Mouse (Mus musculus) ES-E14 (cell line): ENCODE measurements around the gene Fibp.

ENCODE experiments used
- CHD2 ChIP-seq: IDR thresholded peaks from 2 replicates; pipeline ENCODE4 v1.6.1; 2014; ENCODE audit warnings: mild to moderate bottlenecking, low read depth, low read length, inconsistent platforms
- MAFK ChIP-seq: IDR thresholded peaks from 2 replicates; pipeline ENCODE4 v1.6.1; 2014; ENCODE audit warnings: mild to moderate bottlenecking, low read depth, low read length, inconsistent platforms; ENCODE audit not compliant: insufficient read depth

DNA sequence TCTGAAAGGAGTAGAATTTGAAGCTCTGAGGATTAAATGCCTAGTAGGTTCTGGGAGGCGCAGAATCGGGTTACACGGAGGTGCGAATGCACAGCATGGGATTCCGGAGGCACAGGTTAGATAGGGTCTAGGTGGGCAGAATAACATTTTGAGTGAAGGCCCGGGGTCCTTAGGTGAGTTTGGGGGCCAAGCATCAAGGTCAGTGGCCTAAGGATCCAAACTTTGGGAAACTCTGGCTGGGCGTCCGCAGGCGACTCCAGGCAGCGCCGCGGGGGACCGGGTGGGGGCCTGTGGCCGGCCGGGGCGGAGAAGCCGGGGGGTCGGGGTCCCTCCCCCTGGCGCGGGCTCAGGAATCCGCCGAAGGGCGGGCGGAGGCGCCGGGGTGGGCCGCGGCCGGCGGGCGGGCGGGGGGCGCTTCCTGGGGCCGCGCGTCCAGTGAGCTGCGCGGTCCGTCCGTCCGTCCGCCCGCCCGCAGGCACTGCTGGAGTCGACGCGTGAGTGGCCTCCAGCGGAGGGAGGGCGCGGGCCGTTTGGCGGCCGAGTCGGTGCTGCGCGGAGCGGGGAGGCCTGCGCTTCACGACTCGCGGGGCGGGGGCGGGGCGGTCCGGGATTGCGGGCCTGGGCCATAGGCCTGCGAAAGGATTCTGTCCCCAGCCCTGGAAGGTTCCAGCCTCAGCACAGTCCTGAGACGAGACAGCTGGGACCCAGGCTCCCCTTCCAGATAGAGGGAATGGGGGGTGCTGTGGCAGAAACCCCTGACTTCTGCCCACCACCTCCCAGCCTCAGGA, 14.1 kb downstream of the Fibp start:
- TF ChIP-seq CHD2 (no peak), MAFK (no peak)
